Mouse (Mus musculus) CD4-positive helper T cell, adult 2 months (primary cell): Measurements from ENCODE around the gene Armc3.
"Not testable (repeated sequence)": the region's sequence is repeated elsewhere in the genome, so short reads cannot be mapped to it uniquely, and the experiment has no call there.

ENCODE experiments used
- DNase-seq: peaks from one replicate; pipeline ENCODE4 v3.0.0-alpha.2; 2012; ENCODE audit warnings: low read depth, missing footprints, low spot score

The Armc3 gene

DNA sequence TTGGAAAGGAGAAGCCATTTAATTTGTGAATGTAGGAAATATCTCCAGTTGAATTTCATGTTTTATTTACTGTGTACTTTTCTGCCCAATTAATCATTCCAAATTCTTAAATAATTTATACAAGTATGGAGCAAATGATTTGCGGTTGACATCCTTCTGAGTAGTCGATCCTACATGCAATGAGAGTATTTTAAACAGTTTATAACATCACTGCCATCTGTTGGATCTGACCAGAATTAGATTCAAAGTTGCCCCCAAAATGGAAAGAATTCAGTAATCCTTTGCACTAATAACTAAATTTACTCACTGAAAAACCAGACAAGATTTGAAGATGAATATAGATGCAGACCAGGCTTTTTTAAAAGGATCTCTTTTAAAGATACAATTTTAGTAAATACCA, 75.5 kb downstream of the Armc3 start:
- DNase-seq: no peak

DNA sequence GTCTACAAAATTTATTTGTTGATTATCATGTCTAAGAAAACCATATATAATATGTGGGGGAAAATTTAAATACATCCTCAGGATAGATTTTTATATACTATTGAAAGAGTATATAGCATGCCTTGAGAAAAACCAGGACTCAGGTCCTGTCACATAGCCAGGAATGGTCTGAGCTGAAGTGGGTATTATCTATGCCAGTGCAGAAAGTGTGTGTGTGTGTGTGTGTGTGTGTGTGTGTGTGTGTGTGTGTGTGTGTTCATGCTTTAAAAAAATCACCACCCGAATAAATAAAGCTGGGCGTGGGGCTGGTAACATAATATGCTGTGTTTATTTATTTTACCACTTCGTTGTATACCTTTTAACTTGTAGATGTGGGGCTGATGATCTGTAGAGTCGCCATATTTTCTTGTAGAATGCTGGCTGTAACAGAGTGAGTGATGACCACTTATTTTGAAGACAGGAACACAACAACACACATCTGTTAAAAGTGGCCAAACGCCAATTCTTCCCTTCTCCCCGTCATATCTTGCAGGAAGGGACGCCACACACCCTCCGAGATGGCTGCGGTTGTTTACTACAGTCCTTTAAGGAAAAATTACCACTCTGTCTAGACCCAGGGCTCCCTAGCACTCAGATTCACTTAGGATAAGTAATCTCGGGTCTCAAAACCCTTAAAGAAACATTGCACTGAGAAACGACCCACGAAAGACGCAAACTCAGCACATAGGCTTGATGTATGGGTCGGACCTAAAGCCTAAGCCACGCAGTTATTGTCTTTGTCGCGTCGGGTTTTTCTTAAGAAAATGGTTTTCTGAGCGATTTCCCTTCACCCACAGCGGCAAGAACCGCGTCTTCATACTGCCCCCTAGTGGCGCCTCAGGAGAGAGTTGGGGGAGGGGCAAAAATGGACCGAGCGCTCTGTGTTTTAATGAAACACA, 76.8 kb downstream of the Armc3 start:
- peak; percentile 84 for DNase-seq

GRCm38 (mm10) chr2:19280331-19280730, 81.2 kb downstream of the Armc3 start:
- no peak for DNase-seq

- no peak for DNase-seq
These were observed 93.3 kb downstream of the Armc3 start for GRCm38 (mm10) chr2:19292366-19292765.

GRCm38 (mm10) chr2:19300345-19301089, 101.4 kb downstream of the Armc3 start:
- DNase-seq: peak; percentile 70

DNA sequence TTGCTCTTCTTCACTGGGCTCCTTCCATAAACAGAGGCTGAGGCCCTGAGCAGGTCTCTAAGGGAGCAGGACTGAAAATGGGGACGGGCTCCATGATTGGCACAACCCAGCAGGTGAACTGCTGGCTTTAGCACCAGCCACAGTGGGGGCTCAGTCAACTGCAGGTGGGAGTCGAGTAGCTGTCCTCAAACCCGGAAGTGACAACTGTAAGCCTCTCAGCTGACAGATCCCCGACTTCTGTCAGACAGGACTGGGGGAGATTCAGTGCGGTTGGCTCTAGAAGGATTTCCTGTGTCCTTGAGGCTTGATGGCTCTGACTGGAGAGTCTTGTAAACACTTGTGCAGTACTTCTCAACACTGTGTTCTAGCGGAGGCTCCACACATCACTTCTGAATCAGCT, 102.1 kb downstream of the Armc3 start:
- peak; percentile 68 for DNase-seq

- DNase-seq: not testable (repeated sequence)
These were observed 104.0 kb downstream of the Armc3 start for GRCm38 (mm10) chr2:19303087-19303486.

GRCm38 (mm10) chr2:19310498-19310897, 111.4 kb downstream of the Armc3 start:
- DNase-seq: no peak

DNA sequence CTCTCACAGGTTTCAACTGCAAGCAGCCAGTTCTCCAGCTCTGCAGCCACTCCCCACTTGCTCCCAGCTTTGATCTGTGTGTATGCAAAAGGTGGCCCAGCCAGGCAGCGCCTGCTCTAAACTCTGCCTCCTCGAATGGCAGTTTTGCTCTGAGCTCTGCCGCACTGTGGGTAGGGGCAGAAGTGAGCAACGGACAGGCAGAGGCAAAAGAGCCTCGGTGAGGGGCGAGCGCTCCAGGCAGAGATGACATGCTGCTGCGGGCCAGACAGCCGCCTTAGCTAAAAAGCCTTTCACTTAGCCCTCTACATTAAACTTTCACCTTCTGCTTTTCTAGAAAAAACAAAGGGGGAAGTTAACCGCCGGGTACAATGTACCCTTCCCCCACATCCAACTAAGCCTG, 117.0 kb downstream of the Armc3 start:
- DNase-seq: peak; percentile 9

GRCm38 (mm10) chr2:19316691-19317090, 117.6 kb downstream of the Armc3 start:
- no peak for DNase-seq

GRCm38 (mm10) chr2:19317151-19317812, 118.2 kb downstream of the Armc3 start:
- not testable (repeated sequence) for DNase-seq

- no peak for DNase-seq
These were observed 119.4 kb downstream of the Armc3 start for GRCm38 (mm10) chr2:19318499-19318898.

DNA sequence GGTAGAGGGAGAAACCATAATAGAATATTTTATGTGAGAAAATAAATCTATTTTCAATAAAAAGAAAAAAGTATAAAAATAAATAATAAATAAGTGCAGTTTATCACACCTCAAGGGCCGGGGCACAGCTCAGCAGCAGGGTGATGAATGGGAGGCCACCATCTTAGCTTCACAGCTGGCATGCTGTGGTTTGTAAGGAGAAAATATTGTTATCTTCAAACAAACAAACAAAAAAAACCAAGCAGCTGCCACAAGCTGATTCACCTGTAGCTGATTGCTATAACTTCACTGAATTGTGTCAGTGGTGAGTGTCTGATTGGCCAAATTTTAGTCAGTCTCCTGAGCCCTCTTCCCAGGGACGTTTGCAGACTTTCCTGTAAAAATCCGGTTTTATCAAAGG, 120.2 kb downstream of the Armc3 start:
- no peak for DNase-seq

DNA sequence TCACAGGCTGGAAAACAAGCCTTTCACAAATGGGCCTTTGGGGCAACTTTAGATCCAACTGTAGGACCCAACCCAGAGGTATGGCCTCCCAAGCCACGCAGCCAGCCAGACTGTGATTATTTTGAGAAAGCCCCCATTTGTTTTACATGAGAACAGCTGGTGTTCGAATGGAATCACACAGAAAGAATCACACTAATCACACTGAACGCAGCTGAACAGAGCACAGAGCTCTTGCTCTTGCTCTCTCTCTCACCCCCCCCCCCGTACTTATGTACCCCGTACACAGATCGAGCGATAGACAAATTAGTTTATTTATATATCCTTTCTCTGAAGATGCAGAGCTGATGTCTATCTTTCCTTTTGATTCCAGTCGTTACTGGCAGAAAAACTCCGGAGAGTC, 123.3 kb downstream of the Armc3 start:
- DNase-seq: no peak

DNA sequence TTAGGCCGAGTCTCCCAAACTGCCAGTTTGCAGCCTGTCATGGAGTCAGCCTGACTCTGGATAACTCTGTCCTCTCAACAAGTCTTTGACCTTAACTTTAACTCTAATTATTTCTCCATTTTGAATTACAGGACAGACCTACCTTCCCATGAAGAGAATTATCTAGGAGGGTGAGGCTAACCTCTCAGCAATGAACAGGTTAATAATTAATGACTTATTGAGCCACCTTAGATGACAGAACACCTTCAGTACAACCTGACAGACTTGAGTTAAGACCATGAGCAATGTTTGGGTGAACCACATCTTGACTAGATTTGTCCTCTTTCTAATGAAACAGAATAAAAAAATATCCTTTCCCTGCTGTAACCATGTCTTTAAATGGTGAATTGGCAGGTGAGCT, 127.3 kb downstream of the Armc3 start:
- DNase-seq: no peak

GRCm38 (mm10) chr2:19327811-19328210, 128.7 kb downstream of the Armc3 start:
- DNase-seq: no peak

DNA sequence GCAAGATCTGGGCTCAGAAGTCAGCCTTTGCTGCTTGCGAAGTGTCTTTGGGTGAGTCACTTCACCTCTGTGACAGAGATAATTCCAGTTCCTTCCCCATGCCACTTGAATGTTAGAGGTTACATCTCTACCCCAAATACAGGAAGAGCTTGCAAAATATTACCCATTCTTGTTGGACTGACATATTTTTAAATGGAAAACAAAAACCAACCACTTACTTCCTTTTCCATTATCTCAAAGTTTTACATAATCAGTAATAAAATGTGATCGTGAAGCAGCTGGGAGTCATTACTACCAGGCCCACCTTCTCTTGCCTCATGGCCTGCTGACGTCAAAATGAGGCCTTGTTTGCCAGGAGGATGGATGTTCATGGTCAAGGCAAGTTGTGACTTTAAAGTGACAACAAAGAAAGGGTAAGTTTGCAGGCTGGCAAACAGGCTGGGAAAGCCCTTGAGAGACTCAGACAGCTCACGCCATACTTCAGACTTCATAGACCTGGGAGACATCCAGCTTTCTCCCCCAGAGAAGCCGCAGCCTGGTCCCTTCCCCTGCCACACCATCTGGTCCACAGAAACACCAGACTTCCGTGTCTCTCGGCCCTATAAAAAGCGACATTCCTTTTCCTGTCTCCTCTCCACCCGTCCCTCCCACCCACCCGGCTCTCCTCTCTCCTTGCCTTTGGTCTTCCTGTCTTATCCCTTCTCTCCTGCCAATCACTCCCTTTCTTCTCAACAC, 145.0 kb downstream of the Armc3 start:
- no peak for DNase-seq

GRCm38 (mm10) chr2:19344636-19345413, 145.7 kb downstream of the Armc3 start:
- peak; percentile 76 for DNase-seq

DNA sequence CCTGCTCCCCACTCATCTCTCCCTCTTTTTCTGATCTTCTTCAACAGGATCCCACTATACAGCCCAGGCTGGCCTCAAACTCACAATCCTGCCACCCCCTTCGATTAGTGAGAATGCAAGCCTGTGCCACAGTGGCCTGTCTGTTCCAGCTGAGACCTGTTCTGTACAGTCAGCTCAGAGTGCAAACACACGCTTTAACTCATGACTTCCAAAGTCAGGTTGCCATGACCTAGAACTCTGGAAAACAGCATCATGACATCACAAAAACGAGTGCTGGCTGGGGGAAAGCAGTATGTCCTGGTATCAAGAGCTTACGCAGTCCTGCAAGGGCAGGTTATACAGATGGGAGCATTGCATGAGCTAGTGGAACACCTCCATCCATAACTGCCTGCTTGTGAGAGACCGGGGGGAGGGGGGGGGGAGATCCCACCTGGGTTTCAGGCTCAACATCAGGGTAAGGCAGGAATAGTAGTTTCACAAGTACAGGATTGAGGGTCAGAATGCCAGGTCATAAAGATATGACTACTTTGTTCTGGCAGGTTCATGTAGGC, 146.4 kb downstream of the Armc3 start:
- no peak for DNase-seq

GRCm38 (mm10) chr2:19348454-19348853, 149.4 kb downstream of the Armc3 start:
- DNase-seq: no peak
